Mouse (Mus musculus) myocyte (in vitro differentiated cells): ENCODE measurements around the gene Ooep.

ENCODE experiments used
- CEBPB ChIP-seq: IDR thresholded peaks from 2 replicates; pipeline ENCODE4 v1.6.1; 2011; ENCODE audit warnings: mild to moderate bottlenecking, moderate library complexity; ENCODE audit not compliant: poor library complexity, insufficient read depth, severe bottlenecking
- E2F4 ChIP-seq: IDR thresholded peaks from one replicate; pipeline ENCODE4 v1.6.1; 2011; ENCODE audit warnings: mild to moderate bottlenecking, control low read depth, moderate library complexity; ENCODE audit not compliant: insufficient read depth
- MAX ChIP-seq: IDR thresholded peaks from one replicate; pipeline ENCODE4 v1.6.1; 2011; ENCODE audit warnings: low read depth, mild to moderate bottlenecking, control low read depth
- MYOG ChIP-seq, 3 experiments: IDR thresholded peaks; one replicate each; pipeline ENCODE4 v1.6.1; 2011; ENCODE audit warnings: control low read depth in 2 of 3, low read depth in 2 of 3, mild to moderate bottlenecking in 2 of 3; ENCODE audit not compliant: insufficient read length in 2 of 3, control insufficient read depth in 1 of 3, insufficient read depth in 1 of 3
- POLR2A ChIP-seq: IDR thresholded peaks from one replicate; pipeline ENCODE4 v1.6.1; 2011; ENCODE audit warnings: low read depth, mild to moderate bottlenecking, control low read depth, moderate library complexity; ENCODE audit not compliant: insufficient read length
- POLR2AphosphoS2 ChIP-seq: IDR thresholded peaks from one replicate; pipeline ENCODE4 v1.6.1; 2011; ENCODE audit warnings: low read depth, control low read depth; ENCODE audit not compliant: insufficient read length
- REST ChIP-seq: IDR thresholded peaks from one replicate; pipeline ENCODE4 v1.6.1; 2011; ENCODE audit warnings: mild to moderate bottlenecking, control low read depth, moderate library complexity; ENCODE audit not compliant: insufficient read depth, insufficient read length
- SRF ChIP-seq: IDR thresholded peaks from one replicate; pipeline ENCODE4 v1.6.1; 2011; ENCODE audit warnings: low read depth; ENCODE audit not compliant: control insufficient read depth, insufficient read length
- TCF3 ChIP-seq: IDR thresholded peaks from one replicate; pipeline ENCODE4 v1.6.1; 2011; ENCODE audit warnings: low read depth, control low read depth; ENCODE audit not compliant: insufficient read length
- USF1 ChIP-seq: IDR thresholded peaks from one replicate; pipeline ENCODE4 v1.6.1; 2011; ENCODE audit warnings: low read depth, mild to moderate bottlenecking, control low read depth, moderate library complexity

GRCm38 (mm10) chr9:78358053-78358452 is 20.5 kb downstream of the Ooep start:
- TF ChIP-seq POLR2A, result no peak
- no peak for TF ChIP-seq MYOG (IDR thresholded peaks at IDR 0.05; ENCODE audit: control insufficient read depth in 1 of 3, insufficient read depth in 1 of 3, insufficient read length in 2 of 3, low read depth in 2 of 3)
- TF ChIP-seq POLR2AphosphoS2, result no peak
- TF ChIP-seq TCF3, result no peak
- TF ChIP-seq SRF, result no peak
- TF ChIP-seq CEBPB, result no peak
- no peak for TF ChIP-seq E2F4
- no peak for TF ChIP-seq MAX
- TF ChIP-seq REST, result no peak
- no peak for TF ChIP-seq USF1
